Mouse (Mus musculus): Measurements from ENCODE around the gene Fxyd2.
A peak's percentile ranks its signal among the peaks of the same experiment; 100 is the strongest.

The Fxyd2 gene

DNA sequence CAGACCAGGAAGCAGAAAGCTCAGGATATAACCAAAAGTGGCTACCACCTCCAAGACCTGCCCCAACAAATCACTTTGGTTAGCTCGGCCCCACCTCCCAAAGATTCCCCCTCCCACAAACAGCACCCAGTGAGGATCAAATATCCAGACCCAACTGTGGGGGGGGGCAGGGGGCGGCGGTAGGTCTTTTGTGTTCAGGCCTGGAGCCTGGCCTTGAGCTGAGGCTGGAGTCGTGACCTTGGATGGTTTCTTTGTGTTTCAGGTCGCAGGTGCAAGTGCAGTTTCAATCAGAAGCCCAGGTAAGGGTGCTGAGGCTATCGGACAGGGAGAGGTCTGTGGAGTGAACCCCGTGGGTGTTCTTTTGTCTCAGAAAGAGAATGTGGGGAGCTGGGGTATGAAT, 8.2 kb upstream of the Fxyd2 start:
- DNase-seq (ENCODE audit: low spot score in 2 of 2) = no peak

DNA sequence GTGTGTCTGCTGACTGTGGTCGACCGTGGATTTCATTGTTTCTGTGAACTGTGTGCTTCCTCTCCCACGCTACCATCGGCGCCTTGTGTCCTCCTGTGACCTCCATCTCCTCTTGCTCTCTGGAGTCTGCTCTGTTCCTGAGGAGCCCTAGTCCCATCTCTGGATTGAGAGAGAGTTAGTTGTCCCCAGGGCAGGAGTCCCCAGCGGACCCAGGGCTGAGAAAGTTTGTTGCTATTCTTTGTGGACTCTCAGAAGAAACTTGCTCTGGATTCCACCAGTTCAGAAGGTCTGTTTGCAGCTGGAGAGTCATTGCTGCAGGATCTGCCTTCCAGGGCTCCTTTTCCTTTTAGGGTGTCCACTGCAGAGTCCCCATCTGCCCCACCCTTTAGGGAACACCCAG, 4.3 kb upstream of the Fxyd2 start:
- no peak for DNase-seq (ENCODE audit: low spot score in 2 of 2)

GRCm38 (mm10) chr9:45395796-45396195, 3.7 kb upstream of the Fxyd2 start:
- no peak for DNase-seq (ENCODE audit: low spot score in 2 of 2)

DNA sequence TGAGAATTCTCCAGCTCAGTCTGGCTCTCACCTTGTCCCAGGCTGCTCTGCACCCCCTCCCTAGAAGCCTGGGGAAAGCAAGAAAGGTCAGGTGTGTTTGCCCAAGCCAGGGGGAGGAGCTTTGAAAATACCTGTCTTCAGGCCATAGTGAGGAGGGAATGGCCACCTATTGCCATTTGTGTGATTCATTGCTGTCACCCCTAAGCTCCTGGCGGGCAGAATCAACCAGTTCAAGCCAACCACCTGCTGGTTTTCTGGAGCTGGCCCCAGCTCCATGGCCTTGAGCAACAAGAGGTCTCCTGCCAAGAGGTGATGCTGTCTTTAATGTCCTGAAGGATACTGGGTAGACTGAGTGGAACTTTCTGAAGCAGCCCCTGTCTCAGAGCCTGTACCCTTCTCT, 1.1 kb upstream of the Fxyd2 start:
- no peak for DNase-seq (ENCODE audit: low spot score in 2 of 2)

DNA sequence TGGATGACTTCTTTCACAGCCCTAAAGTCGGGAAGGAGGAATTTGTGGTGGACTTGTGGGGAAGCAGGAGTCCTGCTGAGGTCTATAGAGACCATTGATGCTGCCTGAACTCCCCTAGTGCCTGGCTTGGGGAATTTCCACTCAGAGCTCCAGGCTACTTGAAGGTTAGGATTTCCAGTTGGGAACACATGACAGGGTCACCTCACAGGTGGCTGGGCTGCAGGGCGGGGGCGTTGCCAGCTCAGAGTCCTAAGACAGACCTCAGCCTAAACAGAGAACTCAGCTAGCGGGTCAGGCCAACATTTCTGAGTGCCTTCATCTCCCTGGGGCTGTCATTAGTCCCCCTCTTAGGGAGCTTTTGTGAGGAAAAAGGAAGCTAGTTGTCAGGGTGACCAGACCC, 2.4 kb downstream of the Fxyd2 start:
- no peak for DNase-seq (ENCODE audit: low spot score in 2 of 2)

- DNase-seq (ENCODE audit: low spot score in 2 of 2) = no peak
Measured at GRCm38 (mm10) chr9:45402957-45403356, 3.5 kb downstream of the Fxyd2 start.

GRCm38 (mm10) chr9:45405694-45406093, 6.2 kb downstream of the Fxyd2 start:
- DNase-seq (ENCODE audit: low spot score in 2 of 2) = no peak

GRCm38 (mm10) chr9:45406808-45407207, 7.3 kb downstream of the Fxyd2 start:
- no peak for DNase-seq (ENCODE audit: low spot score in 2 of 2)

- DNase-seq (ENCODE audit: low spot score in 2 of 2) = peak in 1 of 2 experiments; percentile 67
Measured at GRCm38 (mm10) chr9:45407706-45408675, 8.5 kb downstream of the Fxyd2 start.

GRCm38 (mm10) chr9:45410193-45410592, 10.7 kb downstream of the Fxyd2 start:
- no peak for DNase-seq (ENCODE audit: low spot score in 2 of 2)

DNA sequence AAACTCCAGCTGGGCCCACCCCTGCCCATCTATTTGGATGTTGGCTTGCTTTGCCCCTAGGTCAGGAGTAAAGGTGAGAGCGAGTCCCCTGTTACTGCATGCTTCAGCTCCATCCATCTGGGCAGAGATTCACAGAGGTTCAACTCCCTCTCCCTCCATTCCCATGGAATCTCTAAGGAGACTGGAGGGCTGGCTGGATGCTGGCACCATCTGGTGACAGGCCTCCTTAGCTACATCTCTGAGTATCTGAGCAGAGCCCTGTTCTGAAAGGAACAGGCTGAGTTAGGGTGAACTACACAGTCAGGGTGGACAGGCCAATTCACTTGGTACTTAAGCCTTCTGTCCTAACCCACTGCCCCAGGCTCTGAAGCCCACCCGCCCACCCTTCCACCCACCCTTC, 11.1 kb downstream of the Fxyd2 start:
- no peak for DNase-seq (ENCODE audit: low spot score in 2 of 2)

- DNase-seq (ENCODE audit: low spot score in 2 of 2) = no peak
Measured at GRCm38 (mm10) chr9:45411111-45411510, 11.6 kb downstream of the Fxyd2 start.

GRCm38 (mm10) chr9:45411803-45412202, 12.3 kb downstream of the Fxyd2 start:
- no peak for DNase-seq (ENCODE audit: low spot score in 2 of 2)

DNA sequence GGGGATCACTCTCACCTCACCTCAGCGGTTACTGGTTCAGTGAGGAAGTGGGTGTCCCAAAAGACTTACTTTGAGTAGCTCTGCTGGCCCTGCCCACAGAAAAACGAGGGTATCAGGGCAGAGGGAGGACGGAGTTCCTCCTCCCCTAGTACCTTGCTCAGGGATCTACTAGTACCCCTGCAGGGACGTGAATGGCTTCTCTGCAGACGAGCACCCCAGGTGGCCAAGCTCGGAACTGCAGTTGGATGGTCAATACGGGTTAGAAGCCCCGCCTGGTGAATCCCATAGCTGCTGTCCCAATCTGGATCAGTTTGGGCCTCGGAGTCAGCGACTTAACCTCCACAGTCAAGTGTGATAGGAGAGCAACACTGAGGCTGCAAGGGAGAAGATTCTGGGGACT, 12.8 kb downstream of the Fxyd2 start:
- peak; percentile 64 to 80 for DNase-seq (ENCODE audit: low spot score in 2 of 2)

DNA sequence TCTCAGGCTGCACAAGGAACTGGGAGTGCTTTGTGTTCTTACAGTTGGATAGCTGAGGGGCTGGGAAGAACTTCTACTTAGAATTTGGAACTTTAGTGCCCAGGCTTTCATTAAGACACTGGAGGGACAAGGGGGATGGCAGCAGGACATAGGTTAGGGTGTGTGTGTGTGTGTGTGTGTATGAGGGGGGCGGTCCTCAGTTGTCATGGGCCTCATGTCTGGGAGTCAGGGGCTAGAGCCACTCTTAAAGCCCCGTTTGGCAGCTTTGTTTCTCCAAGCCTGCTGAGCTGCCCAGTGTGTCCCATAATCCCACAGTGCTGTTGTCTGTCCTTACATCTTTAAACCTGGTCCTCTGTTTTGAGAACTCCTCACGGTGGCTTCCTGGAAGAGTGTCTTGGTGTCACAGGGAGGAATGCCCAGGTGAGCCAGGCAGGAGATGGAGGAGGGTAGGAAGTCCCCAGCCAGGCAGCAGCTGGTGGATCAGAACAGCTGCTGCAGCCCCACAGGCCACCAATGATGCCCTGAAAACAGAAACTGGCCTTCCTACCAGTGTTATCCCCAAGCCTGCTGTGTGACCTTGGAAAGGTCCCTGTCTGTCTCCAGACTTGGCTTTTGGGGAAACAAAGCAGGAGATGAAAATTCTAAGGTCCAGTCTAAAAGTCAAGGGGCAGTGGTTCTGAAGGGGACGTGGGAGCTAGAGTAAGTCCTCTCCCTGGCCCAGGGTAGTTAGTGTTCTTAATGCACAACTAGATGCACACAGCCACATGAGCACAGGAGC, 13.4 kb downstream of the Fxyd2 start:
- no peak for DNase-seq (ENCODE audit: low spot score in 2 of 2)

DNA sequence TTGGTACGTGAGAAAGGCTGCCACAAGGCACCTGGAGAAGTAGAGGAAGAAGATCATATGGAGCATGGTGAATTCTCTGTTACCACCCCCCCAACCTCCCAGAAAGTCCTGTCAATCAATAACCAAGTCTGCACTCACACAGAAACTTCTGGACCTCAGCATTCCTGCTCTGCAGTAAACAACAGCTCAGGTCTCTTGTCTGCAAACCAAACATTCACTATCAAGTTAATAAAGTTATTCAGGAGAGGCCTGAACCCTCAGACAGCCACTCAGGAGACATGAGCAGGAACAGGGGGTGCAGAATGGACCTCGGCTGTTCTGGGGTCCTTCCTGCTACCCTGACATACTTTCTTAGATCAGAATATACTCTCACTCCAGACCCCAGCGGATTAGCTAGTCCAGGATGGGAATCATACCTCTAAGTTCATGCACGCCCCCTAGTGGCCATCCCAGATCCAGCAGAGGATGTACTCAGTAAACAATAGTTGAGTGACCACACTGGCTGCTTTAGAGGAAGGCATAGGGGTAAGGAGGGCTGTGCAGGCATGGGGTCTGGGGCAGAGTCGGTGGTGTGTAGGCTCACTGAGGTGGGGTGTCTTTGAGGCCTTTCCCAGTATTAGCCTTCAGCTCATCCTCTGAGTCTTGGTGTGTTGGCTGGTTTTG, 14.1 kb downstream of the Fxyd2 start:
- no peak for DNase-seq (ENCODE audit: low spot score in 2 of 2)

DNA sequence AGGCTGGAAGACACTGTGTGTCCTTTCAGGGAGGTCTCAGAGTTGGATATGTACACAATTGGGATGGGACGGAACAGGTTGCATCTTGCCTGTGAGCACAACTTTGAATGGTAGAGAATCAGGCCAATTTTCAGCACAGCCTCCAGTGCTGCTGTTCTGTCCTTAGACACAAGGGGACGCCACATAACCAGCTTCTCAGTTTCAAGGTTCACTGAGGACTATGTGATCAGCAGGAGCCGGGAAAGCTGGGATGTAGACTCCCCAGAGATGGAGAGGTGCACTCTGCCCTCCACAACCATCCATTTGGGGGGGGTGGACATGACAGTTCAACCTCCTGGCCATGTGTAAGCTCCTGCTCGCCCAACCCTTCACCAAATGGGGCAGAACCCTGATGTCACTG, 16.4 kb downstream of the Fxyd2 start:
- peak in 1 of 2 experiments; percentile 60 for DNase-seq (ENCODE audit: low spot score in 2 of 2)

DNA sequence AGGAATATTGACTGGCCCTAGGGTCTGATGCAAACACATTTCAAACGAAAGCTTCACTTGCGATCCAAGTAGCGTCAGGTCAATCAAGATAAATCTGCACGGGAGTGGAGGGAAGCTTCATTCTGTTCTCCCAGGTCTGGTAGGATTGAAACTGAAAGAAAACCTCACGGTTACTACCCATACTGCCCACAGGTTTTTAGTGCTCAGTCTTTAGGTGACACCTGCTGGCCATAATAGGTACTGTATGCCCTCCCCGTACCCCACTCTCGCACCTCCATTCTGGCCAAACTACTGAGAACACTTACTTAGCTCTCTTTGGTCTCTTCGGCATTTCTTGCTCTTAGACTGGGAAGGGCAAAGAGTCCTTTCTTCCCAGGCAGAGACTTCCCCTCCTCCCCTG, 17.8 kb downstream of the Fxyd2 start:
- no peak for DNase-seq (ENCODE audit: low spot score in 2 of 2)

GRCm38 (mm10) chr9:45418252-45418651, 18.8 kb downstream of the Fxyd2 start:
- no peak for DNase-seq (ENCODE audit: low spot score in 2 of 2)

DNA sequence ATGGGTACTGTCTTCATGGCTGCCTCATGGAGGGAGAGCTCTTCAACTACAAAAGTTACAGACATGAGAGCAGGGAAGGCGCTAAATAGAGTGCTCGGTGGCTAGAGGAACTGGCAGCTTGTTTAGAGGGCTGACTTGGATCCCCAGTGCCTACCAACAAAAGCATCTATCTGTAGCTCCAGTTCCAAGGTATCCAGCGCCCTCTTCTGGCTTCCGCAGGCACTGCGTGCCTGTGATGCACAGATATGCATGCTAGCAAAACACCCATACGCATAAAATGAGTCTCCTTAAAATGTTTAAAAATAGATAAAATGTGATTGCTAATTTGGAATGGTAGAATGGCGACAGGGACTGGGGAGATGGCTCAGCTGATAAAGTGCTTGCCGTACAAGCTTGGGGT, 21.7 kb downstream of the Fxyd2 start:
- DNase-seq (ENCODE audit: low spot score in 2 of 2) = no peak

- no peak for DNase-seq (ENCODE audit: low spot score in 2 of 2)
Measured at GRCm38 (mm10) chr9:45422761-45423298, 23.4 kb downstream of the Fxyd2 start.

DNA sequence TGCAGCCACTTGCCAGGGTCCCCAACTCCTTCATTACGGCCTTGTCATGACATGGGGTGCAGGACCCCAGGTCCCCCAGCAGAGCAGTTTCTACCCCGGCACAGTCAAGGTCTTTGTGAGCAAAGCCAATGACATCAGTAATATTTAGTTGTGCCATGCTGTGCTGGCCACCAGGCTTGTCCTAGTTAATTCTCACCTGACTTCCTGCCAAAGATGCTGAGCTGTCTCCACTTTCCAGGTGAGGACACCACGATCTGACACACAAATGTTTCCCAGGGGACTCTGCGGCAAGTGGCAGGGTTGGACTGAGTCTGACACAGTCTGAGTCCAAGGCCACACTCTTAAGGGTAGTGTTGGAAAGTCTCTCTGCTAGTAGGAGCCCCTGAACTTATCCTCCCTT, 27.0 kb downstream of the Fxyd2 start, which contains the start of gene Dscaml1:
Dscaml1 (plus strand) TSS at position 173 of the 400 bp plus-strand sequence.
- DNase-seq (ENCODE audit: low spot score in 2 of 2) = no peak

All from right cerebral cortex, postnatal 36 days (tissue).